Mouse (Mus musculus): ENCODE results near the gene Erbin. TPM values are rescaled to one million over a fixed set of nuclear protein-coding genes. Genes with fewer than 3 reads are reported as not detected.

The Erbin gene
- polyA plus RNA-seq, 1 experiment from 2014 or later: 19.0 TPM

GRCm38 (mm10) chr13:103919234-103919955 is 919 bp downstream of the Erbin start:
- ATAC-seq (no peak), DNase-seq (ENCODE audit: low spot score) (peak; percentile 57)
- no peaks in the 10 kb centered on the region for H3K9me3 ChIP-seq (ENCODE audit: low read length)
- peak overlapping the region; percentile 91 for H3K4me2 ChIP-seq (replicated peaks; ENCODE audit: low read depth, low read length)
- TF ChIP-seq CTCF (IDR thresholded peaks at IDR 0.05): no peak
- no peak for TF ChIP-seq EP300 (IDR thresholded peaks at IDR 0.05)
- H3K4me3 ChIP-seq (ENCODE audit: low read depth, low read length): peak overlapping the region; percentile 97
- H3K4me1 ChIP-seq (ENCODE audit: insufficient read depth, low read depth, low read length): peaks cover 6% of the 10 kb centered on the region; the same call in 1 of the 2 replicates
- H3K36me3 ChIP-seq (ENCODE audit: insufficient read depth, low read length): no peaks in the 10 kb centered on the region
- peak overlapping the region; percentile 99 for H3K9ac ChIP-seq (replicated peaks; ENCODE audit: low read depth)
- H3K27ac ChIP-seq (ENCODE audit: low read length): peak overlapping the region; percentile 100
- H3K27me3 ChIP-seq (replicated peaks; ENCODE audit: insufficient read depth, low read length): no peaks in the 10 kb centered on the region
- WGBS: under 1% methylated on average over 32 of the region's 32 CpGs

GRCm38 (mm10) chr13:103918432-103918831 is 1.9 kb downstream of the Erbin start:
- 4% methylated on average over 3 of the region's 3 CpGs for WGBS
- Histone ChIP-seq H3K36me3 (ENCODE audit: insufficient read depth, low read length) (no peaks in the 10 kb centered on the region), H3K4me1 (ENCODE audit: insufficient read depth, low read depth, low read length) (peaks cover 6% of the 10 kb centered on the region; the same call in 1 of the 2 replicates), H3K27ac (ENCODE audit: low read length) (peak overlapping the region; percentile 100), H3K4me2 (replicated peaks; ENCODE audit: low read depth, low read length) (peak overlapping the region; percentile 91), H3K9ac (replicated peaks; ENCODE audit: low read depth) (peak overlapping the region; percentile 99), H3K9me3 (ENCODE audit: low read length) (no peaks in the 10 kb centered on the region), H3K4me3 (ENCODE audit: low read depth, low read length) (peak overlapping the region; percentile 97), H3K27me3 (replicated peaks; ENCODE audit: insufficient read depth, low read length) (no peaks in the 10 kb centered on the region)
- ATAC-seq (no peak), DNase-seq (ENCODE audit: low spot score) (peak; percentile 15)
- no peak for TF ChIP-seq EP300 (IDR thresholded peaks at IDR 0.05)
- no peak for TF ChIP-seq CTCF (IDR thresholded peaks at IDR 0.05)

GRCm38 (mm10) chr13:103914114-103914736 is 6.1 kb downstream of the Erbin start:
- DNase-seq (ENCODE audit: low spot score): no peak
- Histone ChIP-seq H3K9ac (replicated peaks; ENCODE audit: low read depth) (no peak overlapping the region), H3K4me1 (ENCODE audit: insufficient read depth, low read depth, low read length) (peaks cover 3% of the 10 kb centered on the region; the same call in 1 of the 2 replicates), H3K4me2 (replicated peaks; ENCODE audit: low read depth, low read length) (no peak overlapping the region), H3K27ac (ENCODE audit: low read length) (no peak overlapping the region), H3K9me3 (ENCODE audit: low read length) (no peaks in the 10 kb centered on the region), H3K4me3 (ENCODE audit: low read depth, low read length) (no peak overlapping the region), H3K36me3 (ENCODE audit: insufficient read depth, low read length) (no peaks in the 10 kb centered on the region), H3K27me3 (replicated peaks; ENCODE audit: insufficient read depth, low read length) (no peaks in the 10 kb centered on the region)
- no peak; the same call in 1 of the 2 replicates for ATAC-seq
- 58% methylated on average over 4 of the region's 4 CpGs for WGBS
- no peak for TF ChIP-seq CTCF (IDR thresholded peaks at IDR 0.05)
- no peak for TF ChIP-seq EP300 (IDR thresholded peaks at IDR 0.05)

- Histone ChIP-seq H3K36me3 (ENCODE audit: insufficient read depth, low read length) (no peaks in the 10 kb centered on the region), H3K4me2 (replicated peaks; ENCODE audit: low read depth, low read length) (no peak overlapping the region), H3K27ac (ENCODE audit: low read length) (no peak overlapping the region), H3K4me1 (ENCODE audit: insufficient read depth, low read depth, low read length) (no peaks in the 10 kb centered on the region; the same call in 1 of the 2 replicates), H3K4me3 (ENCODE audit: low read depth, low read length) (no peak overlapping the region), H3K9me3 (ENCODE audit: low read length) (no peaks in the 10 kb centered on the region), H3K9ac (replicated peaks; ENCODE audit: low read depth) (no peak overlapping the region), H3K27me3 (replicated peaks; ENCODE audit: insufficient read depth, low read length) (no peaks in the 10 kb centered on the region)
- no peak for DNase-seq (ENCODE audit: low spot score)
- TF ChIP-seq EP300 (IDR thresholded peaks at IDR 0.05) (no peak), CTCF (IDR thresholded peaks at IDR 0.05) (no peak)
- ATAC-seq: no peak
- 68% methylated on average over 3 of the region's 3 CpGs for WGBS
These were observed 8.0 kb downstream of the Erbin start for GRCm38 (mm10) chr13:103912351-103912750.

- Histone ChIP-seq H3K4me2 (replicated peaks; ENCODE audit: low read depth, low read length) (no peak overlapping the region), H3K4me3 (ENCODE audit: low read depth, low read length) (no peak overlapping the region), H3K4me1 (ENCODE audit: insufficient read depth, low read depth, low read length) (no peaks in the 10 kb centered on the region), H3K9ac (replicated peaks; ENCODE audit: low read depth) (no peak overlapping the region), H3K9me3 (ENCODE audit: low read length) (no peaks in the 10 kb centered on the region), H3K27ac (ENCODE audit: low read length) (no peak overlapping the region), H3K36me3 (ENCODE audit: insufficient read depth, low read length) (no peaks in the 10 kb centered on the region), H3K27me3 (replicated peaks; ENCODE audit: insufficient read depth, low read length) (no peaks in the 10 kb centered on the region)
- no peak for ATAC-seq
- WGBS: 81% methylated on average over 1 of the region's 1 CpGs
- TF ChIP-seq CTCF (IDR thresholded peaks at IDR 0.05) (no peak), EP300 (IDR thresholded peaks at IDR 0.05) (no peak)
- no peak for DNase-seq (ENCODE audit: low spot score)
These were observed 9.7 kb downstream of the Erbin start for GRCm38 (mm10) chr13:103910598-103910997.

GRCm38 (mm10) chr13:103909894-103910293 is 10.4 kb downstream of the Erbin start:
- no peak for ATAC-seq
- Histone ChIP-seq H3K4me3 (ENCODE audit: low read depth, low read length) (no peak overlapping the region), H3K27ac (ENCODE audit: low read length) (no peak overlapping the region), H3K9ac (replicated peaks; ENCODE audit: low read depth) (no peak overlapping the region), H3K4me1 (ENCODE audit: insufficient read depth, low read depth, low read length) (no peaks in the 10 kb centered on the region), H3K36me3 (ENCODE audit: insufficient read depth, low read length) (no peaks in the 10 kb centered on the region), H3K4me2 (replicated peaks; ENCODE audit: low read depth, low read length) (no peak overlapping the region), H3K27me3 (replicated peaks; ENCODE audit: insufficient read depth, low read length) (no peaks in the 10 kb centered on the region), H3K9me3 (ENCODE audit: low read length) (no peaks in the 10 kb centered on the region)
- TF ChIP-seq EP300 (IDR thresholded peaks at IDR 0.05): no peak
- DNase-seq (ENCODE audit: low spot score): no peak
- WGBS: 68% methylated on average over 3 of the region's 3 CpGs

Measured in lung, postnatal 0 days (tissue).